Mouse (Mus musculus) left cerebral cortex, postnatal 4 days (tissue): ENCODE data around the gene Dnaic1. TPM values are rescaled to one million over a fixed set of nuclear protein-coding genes. Genes with fewer than 3 reads are reported as not detected.

ENCODE experiments used
- DNase-seq: peaks from one replicate; pipeline ENCODE4 v3.0.0-alpha.2; 2022
- intact Hi-C: fragments of 180-260 bp; cut with DNase I; formaldehyde crosslinking; loops from one replicate; pipeline ENCODE4 v1.15.1; 2025
- total RNA-seq, 2 experiments: library from RNA; stranded (reverse); gene quantifications; 2 replicates each; pipeline ENCODE4 v1.2.3; 2021

Dnaic1 gene
- 1 to 10 TPM; 2.1 to 3.7 TPM for total RNA-seq

GRCm38 (mm10) chr4:41569411-41569885 is at the start of gene Dnaic1, which contains the start of gene Fam219a:
Dnaic1 (plus strand) TSS chr4:41569775.
Fam219a (minus strand) TSS chr4:41569538.
- intact Hi-C loops = no loop called here

GRCm38 (mm10) chr4:41520641-41521040 is 48.9 kb upstream of the Dnaic1 start:
- intact Hi-C loops = loop anchor here (5.0 kb wide), 1 partner anchor 92 kb away; no protein-coding TSS in a partner anchor
- no peak for DNase-seq

More at GRCm38 (mm10) chr4:41569411-41569885, at the start of gene Dnaic1, which contains the start of gene Fam219a:
- DNase-seq = peak; percentile 99

- no peak for DNase-seq
- intact Hi-C loops = loop anchor here (5.0 kb wide), 1 partner anchor 90 kb away; no protein-coding TSS in a partner anchor
Observed at GRCm38 (mm10) chr4:41522136-41522535, 47.4 kb upstream of the Dnaic1 start.

- intact Hi-C loops = loop anchor here (5.0 kb wide), 1 partner anchor 90 kb away; no protein-coding TSS in a partner anchor
- DNase-seq = peak; percentile 39
Observed at GRCm38 (mm10) chr4:41522788-41523187, 46.8 kb upstream of the Dnaic1 start.

- DNase-seq = no peak
Observed at GRCm38 (mm10) chr4:41523839-41524238, 45.7 kb upstream of the Dnaic1 start.

GRCm38 (mm10) chr4:41524829-41525228 is 44.7 kb upstream of the Dnaic1 start:
- DNase-seq = no peak
- intact Hi-C loops = loop anchor here (5.0 kb wide), 1 partner anchor 87 kb away; no protein-coding TSS in a partner anchor

More at GRCm38 (mm10) chr4:41523839-41524238, 45.7 kb upstream of the Dnaic1 start:
- intact Hi-C loops = loop anchor here (5.0 kb wide), 1 partner anchor 88 kb away; no protein-coding TSS in a partner anchor

- no peak for DNase-seq
- intact Hi-C loops = no loop called here
Observed at GRCm38 (mm10) chr4:41526553-41526952, 43.0 kb upstream of the Dnaic1 start.

GRCm38 (mm10) chr4:41527076-41527475 is 42.5 kb upstream of the Dnaic1 start:
- intact Hi-C loops = no loop called here
- DNase-seq = no peak

GRCm38 (mm10) chr4:41527996-41528395 is 41.6 kb upstream of the Dnaic1 start:
- peak; percentile 58 for DNase-seq
- intact Hi-C loops = no loop called here

GRCm38 (mm10) chr4:41532420-41532819 is 37.2 kb upstream of the Dnaic1 start:
- intact Hi-C loops = no loop called here
- DNase-seq = no peak

GRCm38 (mm10) chr4:41534866-41535265 is 34.7 kb upstream of the Dnaic1 start:
- DNase-seq = no peak
- intact Hi-C loops = no loop called here

GRCm38 (mm10) chr4:41542136-41542535 is 27.4 kb upstream of the Dnaic1 start:
- intact Hi-C loops = no loop called here

GRCm38 (mm10) chr4:41545985-41546384 is 23.6 kb upstream of the Dnaic1 start:
- peak; percentile 83 for DNase-seq
- intact Hi-C loops = no loop called here

More at GRCm38 (mm10) chr4:41542136-41542535, 27.4 kb upstream of the Dnaic1 start:
- no peak for DNase-seq

- DNase-seq = peak; percentile 20
- intact Hi-C loops = no loop called here
Observed at GRCm38 (mm10) chr4:41547086-41547485, 22.5 kb upstream of the Dnaic1 start.

GRCm38 (mm10) chr4:41552529-41552928 is 17.0 kb upstream of the Dnaic1 start:
- DNase-seq = peak; percentile 61
- intact Hi-C loops = no loop called here

GRCm38 (mm10) chr4:41553116-41553515 is 16.5 kb upstream of the Dnaic1 start:
- no peak for DNase-seq
- intact Hi-C loops = no loop called here

GRCm38 (mm10) chr4:41554994-41555663 is 14.4 kb upstream of the Dnaic1 start:
- intact Hi-C loops = no loop called here
- DNase-seq = peak; percentile 24

GRCm38 (mm10) chr4:41556311-41556953 is 13.1 kb upstream of the Dnaic1 start:
- intact Hi-C loops = no loop called here
- DNase-seq = no peak

- intact Hi-C loops = no loop called here
- no peak for DNase-seq
Observed at GRCm38 (mm10) chr4:41557092-41557491, 12.5 kb upstream of the Dnaic1 start.

- no peak for DNase-seq
- intact Hi-C loops = no loop called here
Observed at GRCm38 (mm10) chr4:41563297-41563696, 6.3 kb upstream of the Dnaic1 start.

- intact Hi-C loops = no loop called here
- no peak for DNase-seq
Observed at GRCm38 (mm10) chr4:41566123-41566522, 3.5 kb upstream of the Dnaic1 start.
